Mouse (Mus musculus) erythroblast, adult 5-6 weeks (primary cell): ENCODE measurements around the gene Layn. TPM values are rescaled to one million over a fixed set of nuclear protein-coding genes. Genes with fewer than 3 reads are reported as not detected.

Source experiments
- total RNA-seq, 2 experiments: library from RNA; stranded (forward) in 1 of 2; stranded (reverse) in 1 of 2; fragments of 150-400 nt in 1 of 2; fragments of 200-764, 138-1000 nt in 1 of 2; gene quantifications; 2 replicates each; pipeline versions ENCODE4 v1.2.3 to v1.2.4; 2015 to 2017; ENCODE audit warnings: low replicate concordance in 2 of 2

The Layn gene
- total RNA-seq, 2 experiments from 2014 or later = 0.58 to 9.3 TPM

Other genes with a start within 250 kb of the Layn start
- gene Ppp2r1b, start 231.8 kb downstream of the Layn start, total RNA-seq (2015; ENCODE audit: low replicate concordance) = 43.5 and 61.5 TPM in 2 replicates
- 71.8 and 77.1 TPM in 2 replicates for gene Ppp2r1b, start 231.8 kb downstream of the Layn start, total RNA-seq (2017; ENCODE audit: low replicate concordance)
- 47.6 and 53.6 TPM in 2 replicates for gene Sik2, start 68.0 kb downstream of the Layn start, total RNA-seq (2015; ENCODE audit: low replicate concordance)
- gene Sik2, start 68.0 kb downstream of the Layn start, total RNA-seq (2017; ENCODE audit: low replicate concordance) = 57.9 and 60.9 TPM in 2 replicates
- gene Btg4, start 16.2 kb downstream of the Layn start, total RNA-seq (2015; ENCODE audit: low replicate concordance) = not detected in 2 replicates
- gene Btg4, start 16.2 kb downstream of the Layn start, total RNA-seq (2017; ENCODE audit: low replicate concordance) = not detected in 2 replicates
- not detected in 2 replicates for gene 4833427G06Rik, start 25.0 kb upstream of the Layn start, total RNA-seq (2015; ENCODE audit: low replicate concordance)
- gene 4833427G06Rik, start 25.0 kb upstream of the Layn start, total RNA-seq (2017; ENCODE audit: low replicate concordance) = not detected in 2 replicates
- not detected in 2 replicates for gene Gm32742, start 88.4 kb upstream of the Layn start, total RNA-seq (2015; ENCODE audit: low replicate concordance)
- not detected in 2 replicates for gene Gm32742, start 88.4 kb upstream of the Layn start, total RNA-seq (2017; ENCODE audit: low replicate concordance)
- gene Pou2af1, start 136.6 kb upstream of the Layn start, total RNA-seq (2015; ENCODE audit: low replicate concordance) = 3.7 and 4.8 TPM in 2 replicates
- gene Pou2af1, start 136.6 kb upstream of the Layn start, total RNA-seq (2017; ENCODE audit: low replicate concordance) = 0.09 and 1.4 TPM in 2 replicates
- not detected in 2 replicates for gene Colca2, start 201.5 kb upstream of the Layn start, total RNA-seq (2015; ENCODE audit: low replicate concordance)
- gene Colca2, start 201.5 kb upstream of the Layn start, total RNA-seq (2017; ENCODE audit: low replicate concordance) = not detected in 2 replicates